Mouse (Mus musculus) embryonic stem cell, embryonic (primary cell): ENCODE data around the gene Gpr162.

Source experiments
- CTCF ChIA-PET, 4 experiments: fragments of 300-600 bp in 2 of 4; fragments of 350-600 bp in 2 of 4; sonication (Branson Sonifier 250); formaldehyde crosslinking; loops; one replicate each; lab custom pipeline; 2022; ENCODE audit warnings: inconsistent platforms in 2 of 4; lab: Charles Lee
- POLR2A ChIA-PET, 4 experiments: fragments of 300-600 bp in 2 of 4; fragments of 350-600 bp in 2 of 4; sonication (Branson Sonifier 250); formaldehyde crosslinking; loops; one replicate each; lab custom pipeline; 2022; ENCODE audit warnings: antibody characterized with exemption in 4 of 4, inconsistent platforms in 1 of 4; lab: Charles Lee

Gene Gpr162

DNA sequence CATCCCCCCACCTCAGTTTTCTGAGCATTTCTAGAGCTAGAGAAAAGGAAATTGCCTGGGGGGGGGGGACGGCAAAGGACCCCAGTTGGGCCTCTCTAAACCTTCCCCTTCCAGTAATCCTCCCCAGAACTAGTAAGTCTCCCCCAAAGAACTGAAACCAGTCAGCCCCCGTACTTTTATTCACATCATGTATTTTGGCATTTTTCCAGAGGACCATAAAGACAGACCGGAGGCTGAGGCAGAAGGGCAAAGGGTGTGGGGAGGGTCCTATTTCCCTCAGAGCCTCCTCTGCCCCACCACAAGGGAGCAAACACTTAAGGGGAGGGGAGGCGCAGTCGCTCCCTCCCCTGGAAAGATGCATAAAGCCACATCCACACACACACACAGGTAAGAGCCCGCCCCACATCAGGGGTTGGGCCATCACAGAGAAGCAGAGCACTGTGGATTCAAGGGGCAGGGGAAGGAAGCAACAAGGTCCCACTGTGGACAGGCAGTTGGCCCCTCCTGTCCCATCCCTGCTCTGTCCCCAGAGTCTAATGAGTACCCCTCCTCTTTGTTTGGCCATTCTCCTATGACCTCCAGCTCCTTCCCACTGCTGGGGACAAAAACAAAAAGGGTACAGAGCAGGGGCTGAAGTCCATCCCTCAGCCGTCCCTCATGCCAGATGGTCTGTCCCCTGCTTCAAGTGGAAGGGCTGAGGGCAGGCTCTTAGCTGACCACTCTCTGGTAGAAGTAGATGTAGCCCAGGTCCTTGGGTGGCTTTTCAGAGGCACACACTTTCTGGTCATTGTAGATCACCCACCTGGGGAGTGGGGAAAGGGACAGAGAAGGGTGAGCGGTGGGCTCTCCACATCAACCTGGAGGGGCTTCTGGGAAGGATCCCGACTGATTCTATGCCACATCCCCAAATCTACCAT is 48.7 kb downstream of the Gpr162 start:
- ChIA-PET CTCF (no interaction called here), POLR2A (interaction anchor here (0.6 to 28.9 kb wide), 12 partner anchors 1 to 315 kb away, joined by 3 to 601 read pairs (median 10); partner anchors contain the start of genes Cdca3 (in 2 of the 4), Grcc10 (in 2 of the 4), Usp5 (in 2 of the 4) and Gnb3 (in 1 of the 4))

- ChIA-PET POLR2A (interaction anchor here (0.6 to 28.9 kb wide), 21 partner anchors 1 to 412 kb away, joined by 3 to 601 read pairs (median 7); partner anchors contain the start of genes Cdca3 (in 2 of the 4), Grcc10 (in 2 of the 4), Mlf2 (in 2 of the 4) and Usp5 (in 2 of the 4)), CTCF (interaction anchor here in 1 of 4 experiments (1.0 to 1.4 kb wide), 2 partner anchors 14 to 45 kb away, joined by 3 read pairs; no protein-coding TSS in a partner anchor)
Observed at GRCm38 (mm10) chr6:124814448-124814847, 49.3 kb downstream of the Gpr162 start.

- ChIA-PET POLR2A (interaction anchor here (0.6 to 28.9 kb wide), 46 partner anchors 0 to 620 kb away, joined by 3 to 601 read pairs (median 5); partner anchors contain the start of genes Cdca3 (in 3 of the 4), Grcc10 (in 3 of the 4), Usp5 (in 3 of the 4) and Atn1 (in 2 of the 4)), CTCF (interaction anchor here in 2 of 4 experiments (0.6 to 1.4 kb wide), 6 partner anchors 14 to 111 kb away, joined by 3 to 4 read pairs (median 3); partner anchors contain the start of gene Grcc10 (in 1 of the 2))
Observed at GRCm38 (mm10) chr6:124813933-124814332, 49.9 kb downstream of the Gpr162 start, which contains the start of gene Tpi1. Gene Tpi1 (minus strand): TSS chr6:124814296.

DNA sequence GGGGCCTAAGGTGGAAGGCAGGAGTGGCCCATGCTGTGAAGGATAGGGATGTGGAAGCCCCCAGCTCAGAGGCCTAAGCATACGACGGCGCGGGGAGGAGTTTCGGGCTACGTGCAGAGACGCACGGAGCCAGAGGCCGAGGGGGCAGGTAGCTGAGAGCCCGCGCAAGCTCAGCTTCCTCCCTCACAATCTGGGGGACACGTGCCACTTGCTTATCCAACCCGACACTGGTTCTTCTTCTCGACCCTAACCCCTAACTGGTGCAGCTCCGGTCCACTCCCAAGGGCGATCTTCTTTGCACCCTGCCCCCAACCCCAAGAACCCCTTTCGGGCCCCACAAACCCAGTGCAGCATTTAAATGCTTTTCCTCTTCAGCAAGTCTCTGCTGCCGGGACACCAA is 50.3 kb downstream of the Gpr162 start:
- ChIA-PET CTCF (interaction anchor here in 2 of 4 experiments (0.6 to 1.4 kb wide), 8 partner anchors 15 to 111 kb away, joined by 3 to 4 read pairs (median 3); partner anchors contain the start of genes Cdca3 (in 1 of the 2), Grcc10 (in 1 of the 2) and Usp5 (in 1 of the 2)), POLR2A (interaction anchor here (0.6 to 28.9 kb wide), 53 partner anchors 0 to 620 kb away, joined by 3 to 601 read pairs (median 4); partner anchors contain the start of genes Cdca3 (in 3 of the 4), Grcc10 (in 3 of the 4), Usp5 (in 3 of the 4) and Atn1 (in 2 of the 4))

- CTCF ChIA-PET: interaction anchor here in 1 of 4 experiments (0.9 to 1.4 kb wide), 4 partner anchors 15 to 110 kb away, joined by 3 to 4 read pairs (median 4); partner anchors contain the start of genes Cdca3 and Usp5
- POLR2A ChIA-PET: interaction anchor here in 3 of 4 experiments (0.6 to 28.9 kb wide), 50 partner anchors 1 to 564 kb away, joined by 3 to 601 read pairs (median 4); partner anchors contain the start of genes Cdca3 (in 3 of the 3), Grcc10 (in 3 of the 3), Usp5 (in 3 of the 3) and Atn1 (in 2 of the 3)
Observed at GRCm38 (mm10) chr6:124812848-124813247, 50.9 kb downstream of the Gpr162 start.

GRCm38 (mm10) chr6:124811701-124812560 is 51.9 kb downstream of the Gpr162 start:
- ChIA-PET CTCF (interaction anchor here in 2 of 4 experiments (0.7 to 1.6 kb wide), 2 partner anchors 35 to 91 kb away, joined by 3 to 5 read pairs; no protein-coding TSS in a partner anchor), POLR2A (interaction anchor here (0.6 to 18.7 kb wide), 41 partner anchors 8 to 565 kb away, joined by 3 to 601 read pairs (median 4); partner anchors contain the start of genes Cdca3 (in 3 of the 4), Grcc10 (in 3 of the 4), Usp5 (in 3 of the 4) and Mlf2 (in 2 of the 4))

- POLR2A ChIA-PET: interaction anchor here (0.6 to 18.7 kb wide), 30 partner anchors 9 to 566 kb away, joined by 3 to 601 read pairs (median 4); partner anchors contain the start of genes Cdca3 (in 3 of the 4), Usp5 (in 3 of the 4), Grcc10 (in 2 of the 4) and Mlf2 (in 2 of the 4)
- CTCF ChIA-PET: interaction anchor here in 2 of 4 experiments (0.6 to 1.6 kb wide), 2 partner anchors 36 to 330 kb away, joined by 4 to 5 read pairs; no protein-coding TSS in a partner anchor
Observed at GRCm38 (mm10) chr6:124811403-124811665, 52.4 kb downstream of the Gpr162 start.

GRCm38 (mm10) chr6:124810566-124811402 is 53.0 kb downstream of the Gpr162 start:
- ChIA-PET CTCF (interaction anchor here in 2 of 4 experiments (0.6 to 1.7 kb wide), 3 partner anchors 37 to 329 kb away, joined by 4 to 6 read pairs (median 5); no protein-coding TSS in a partner anchor), POLR2A (interaction anchor here (0.6 to 18.7 kb wide), 25 partner anchors 9 to 581 kb away, joined by 3 to 601 read pairs (median 7); partner anchors contain the start of genes Cdca3 (in 3 of the 4), Grcc10 (in 3 of the 4), Usp5 (in 3 of the 4) and Mlf2 (in 2 of the 4))

- ChIA-PET POLR2A (interaction anchor here in 3 of 4 experiments (0.6 to 18.7 kb wide), 36 partner anchors 8 to 580 kb away, joined by 3 to 601 read pairs (median 5); partner anchors contain the start of genes Cdca3 (in 3 of the 3), Grcc10 (in 3 of the 3), Usp5 (in 3 of the 3) and Atn1 (in 1 of the 3)), CTCF (interaction anchor here in 1 of 4 experiments (0.8 to 5.2 kb wide), 7 partner anchors 8 to 121 kb away, joined by 5 to 22 read pairs (median 8); partner anchors contain the start of genes Cdca3, Mlf2 and Usp5)
Observed at GRCm38 (mm10) chr6:124809775-124810538, 53.8 kb downstream of the Gpr162 start.

DNA sequence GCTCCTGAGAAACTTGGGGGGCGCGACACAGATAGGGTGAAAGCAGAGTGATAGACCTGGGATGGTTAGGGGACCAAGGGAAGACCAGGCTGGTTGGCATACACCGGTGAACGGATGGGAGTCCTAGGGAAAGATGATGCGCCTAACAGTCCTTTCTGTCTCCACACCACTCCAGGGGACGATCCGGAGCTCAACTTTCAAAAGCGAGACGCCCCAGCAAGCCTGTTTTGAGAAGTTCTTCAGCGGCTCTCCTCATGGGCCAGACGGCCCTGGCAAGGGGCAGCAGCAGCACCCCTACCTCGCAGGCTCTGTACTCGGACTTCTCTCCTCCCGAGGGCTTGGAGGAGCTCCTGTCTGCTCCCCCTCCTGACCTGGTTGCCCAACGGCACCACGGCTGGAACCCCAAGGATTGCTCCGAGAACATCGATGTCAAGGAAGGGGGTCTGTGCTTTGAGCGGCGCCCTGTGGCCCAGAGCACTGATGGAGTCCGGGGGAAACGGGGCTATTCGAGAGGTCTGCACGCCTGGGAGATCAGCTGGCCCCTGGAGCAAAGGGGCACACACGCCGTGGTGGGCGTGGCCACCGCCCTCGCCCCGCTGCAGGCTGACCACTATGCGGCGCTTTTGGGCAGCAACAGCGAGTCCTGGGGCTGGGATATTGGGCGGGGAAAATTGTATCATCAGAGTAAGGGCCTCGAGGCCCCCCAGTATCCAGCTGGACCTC is 54.6 kb downstream of the Gpr162 start:
- POLR2A ChIA-PET: interaction anchor here in 3 of 4 experiments (0.6 to 18.7 kb wide), 54 partner anchors 8 to 382 kb away, joined by 3 to 601 read pairs (median 4); partner anchors contain the start of genes Cdca3 (in 3 of the 3), Emg1 (in 3 of the 3), Grcc10 (in 3 of the 3) and Phb2 (in 3 of the 3)
- CTCF ChIA-PET: interaction anchor here (0.5 to 5.2 kb wide), 18 partner anchors 9 to 363 kb away, joined by 3 to 22 read pairs (median 4); partner anchors contain the start of genes Cdca3 (in 1 of the 4), Mlf2 (in 1 of the 4), Usp5 (in 1 of the 4) and Zfp384 (in 1 of the 4)
